Mouse (Mus musculus): Measurements from ENCODE around the gene Scml4. TPM values are rescaled to one million over a fixed set of nuclear protein-coding genes. Genes with fewer than 3 reads are reported as not detected.

Gene Scml4
- polyA plus RNA-seq, 1 experiment from 2014 or later: 18.2 TPM

DNA sequence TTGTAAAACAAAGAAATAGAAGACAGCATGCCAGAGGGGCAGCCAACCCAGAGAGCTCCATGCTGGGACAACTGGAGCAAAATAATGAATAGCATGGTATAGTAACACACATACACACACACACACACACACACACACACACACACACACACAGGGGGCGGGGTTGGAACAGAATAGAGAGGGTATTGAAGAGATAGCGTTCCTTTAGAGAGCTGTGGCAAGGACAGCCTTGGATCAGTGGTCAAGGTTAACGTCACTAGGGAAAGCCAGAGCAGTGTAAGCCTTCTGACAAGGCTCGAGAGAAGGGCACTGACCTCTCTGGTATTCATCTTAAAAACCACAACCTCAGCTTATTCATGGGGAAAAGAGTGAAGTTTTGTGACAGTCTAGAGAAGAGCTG, 124.7 kb downstream of the Scml4 start:
- no peak overlapping the region for H3K4me2 ChIP-seq (ENCODE audit: low read length)
- no peaks in the 10 kb centered on the region for H3K4me1 ChIP-seq (ENCODE audit: control insufficient read depth, insufficient read depth, low read length)
- no peaks in the 10 kb centered on the region for H3K9me3 ChIP-seq (ENCODE audit: control insufficient read depth, low read length)
- H3K27me3 ChIP-seq (ENCODE audit: control insufficient read depth, insufficient read depth, low read length): no peaks in the 10 kb centered on the region
- no peaks in the 10 kb centered on the region for H3K36me3 ChIP-seq (ENCODE audit: control insufficient read depth, insufficient read depth, low read length)
- no peak overlapping the region for H3K27ac ChIP-seq (replicated peaks; ENCODE audit: low read depth, low read length)
- no peak overlapping the region for H3K4me3 ChIP-seq (replicated peaks; ENCODE audit: low read depth, low read length)
- DNase-seq (no peak), ATAC-seq (ENCODE audit: low FRiP score, low TSS enrichment) (no peak)
- 61% methylated on average over 4 of the region's 4 CpGs for WGBS
- no peak overlapping the region for H3K9ac ChIP-seq (replicated peaks; ENCODE audit: low read length)

DNA sequence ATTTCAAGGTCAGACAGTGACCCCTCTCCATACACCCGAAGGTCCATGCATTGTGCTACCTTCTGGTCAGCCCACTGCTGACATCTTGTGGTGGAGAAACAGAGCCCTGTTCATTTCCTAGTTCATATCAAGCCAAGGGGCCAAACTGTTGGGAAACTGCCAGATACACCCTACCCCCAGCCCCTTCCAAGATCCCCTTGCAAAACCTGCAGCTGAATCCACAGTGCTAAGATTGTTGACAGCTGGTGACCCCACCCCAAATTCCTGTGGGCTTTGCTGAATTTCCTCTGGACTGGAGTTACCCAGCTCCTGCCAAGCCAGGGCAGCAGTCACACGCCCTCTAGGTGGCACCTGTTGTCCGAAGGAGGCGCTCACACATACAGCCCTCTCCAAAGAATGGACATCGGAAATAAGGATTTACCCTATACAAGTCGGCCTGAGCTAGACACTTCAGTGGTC, 127.5 kb downstream of the Scml4 start:
- Histone ChIP-seq H3K9ac (replicated peaks; ENCODE audit: low read length) (no peak overlapping the region), H3K4me3 (replicated peaks; ENCODE audit: low read depth, low read length) (no peak overlapping the region), H3K4me2 (ENCODE audit: low read length) (no peak overlapping the region), H3K36me3 (ENCODE audit: control insufficient read depth, insufficient read depth, low read length) (no peaks in the 10 kb centered on the region), H3K9me3 (ENCODE audit: control insufficient read depth, low read length) (no peaks in the 10 kb centered on the region), H3K4me1 (ENCODE audit: control insufficient read depth, insufficient read depth, low read length) (0 out of 2 replicates have a peak, but pooled peaks cover 3% of the 10 kb centered on the region), H3K27ac (replicated peaks; ENCODE audit: low read depth, low read length) (no peak overlapping the region), H3K27me3 (ENCODE audit: control insufficient read depth, insufficient read depth, low read length) (no peaks in the 10 kb centered on the region)
- 16% methylated on average over 6 of the region's 6 CpGs for WGBS
- peak; percentile 80 for DNase-seq
- ATAC-seq (ENCODE audit: low FRiP score, low TSS enrichment): peak; percentile 66; the same call in 1 of the 2 replicates

DNA sequence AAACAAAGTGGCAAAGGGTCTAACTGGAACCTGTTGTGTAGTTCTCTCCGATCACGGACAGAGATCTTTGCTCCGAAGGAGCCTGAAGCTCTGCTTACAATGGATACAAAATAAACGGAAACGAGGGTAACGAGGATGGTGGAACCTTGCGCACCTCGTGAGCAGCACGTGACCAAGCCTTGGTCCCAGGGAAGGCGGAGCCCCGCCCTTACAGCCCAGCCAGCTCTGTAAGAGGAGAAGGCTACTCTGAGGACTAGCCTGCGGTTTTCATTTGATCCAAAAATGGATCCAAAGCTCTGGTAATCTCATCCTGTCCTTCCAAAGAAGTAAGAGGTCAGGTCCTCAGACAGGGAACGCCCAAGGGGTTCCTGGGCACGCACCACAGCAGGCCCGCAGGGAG, 128.5 kb downstream of the Scml4 start:
- H3K27ac ChIP-seq (replicated peaks; ENCODE audit: low read depth, low read length): no peak overlapping the region
- no peaks in the 10 kb centered on the region for H3K36me3 ChIP-seq (ENCODE audit: control insufficient read depth, insufficient read depth, low read length)
- WGBS: 65% methylated on average over 15 of the region's 15 CpGs
- H3K9ac ChIP-seq (replicated peaks; ENCODE audit: low read length): no peak overlapping the region
- DNase-seq (no peak), ATAC-seq (ENCODE audit: low FRiP score, low TSS enrichment) (no peak)
- H3K9me3 ChIP-seq (ENCODE audit: control insufficient read depth, low read length): no peaks in the 10 kb centered on the region
- no peaks in the 10 kb centered on the region for H3K27me3 ChIP-seq (ENCODE audit: control insufficient read depth, insufficient read depth, low read length)
- H3K4me3 ChIP-seq (replicated peaks; ENCODE audit: low read depth, low read length): no peak overlapping the region
- no peak overlapping the region for H3K4me2 ChIP-seq (ENCODE audit: low read length)
- 0 out of 2 replicates have a peak, but pooled peaks cover 3% of the 10 kb centered on the region for H3K4me1 ChIP-seq (ENCODE audit: control insufficient read depth, insufficient read depth, low read length)

DNA sequence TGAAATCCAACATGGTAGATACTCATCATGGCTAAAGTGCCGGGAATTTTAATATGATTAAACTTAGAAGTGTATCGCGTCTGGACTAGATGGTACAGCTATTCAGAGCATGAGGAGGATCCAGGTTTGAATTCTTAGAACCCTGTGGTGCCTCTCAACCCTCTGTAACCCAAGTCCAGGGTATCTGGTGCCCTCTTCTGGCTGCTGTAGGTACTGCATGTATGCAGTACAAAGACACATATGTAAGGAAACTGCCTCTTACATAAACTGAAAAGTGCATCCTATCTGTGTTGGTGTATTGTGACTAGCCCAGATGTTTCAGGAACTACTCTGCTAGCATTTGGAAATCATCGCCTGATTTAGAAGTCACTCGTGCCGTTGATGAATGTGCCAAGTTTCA, 129.7 kb downstream of the Scml4 start:
- H3K27ac ChIP-seq (replicated peaks; ENCODE audit: low read depth, low read length): no peak overlapping the region
- H3K36me3 ChIP-seq (ENCODE audit: control insufficient read depth, insufficient read depth, low read length): no peaks in the 10 kb centered on the region
- no peak overlapping the region for H3K4me3 ChIP-seq (replicated peaks; ENCODE audit: low read depth, low read length)
- WGBS: 36% methylated on average over 6 of the region's 6 CpGs
- H3K27me3 ChIP-seq (ENCODE audit: control insufficient read depth, insufficient read depth, low read length): no peaks in the 10 kb centered on the region
- DNase-seq (peak; percentile 83), ATAC-seq (ENCODE audit: low FRiP score, low TSS enrichment) (no peak)
- no peaks in the 10 kb centered on the region for H3K9me3 ChIP-seq (ENCODE audit: control insufficient read depth, low read length)
- H3K4me2 ChIP-seq (ENCODE audit: low read length): no peak overlapping the region
- peaks cover 12% of the 10 kb centered on the region for H3K4me1 ChIP-seq (ENCODE audit: control insufficient read depth, insufficient read depth, low read length)
- H3K9ac ChIP-seq (replicated peaks; ENCODE audit: low read length): no peak overlapping the region

DNA sequence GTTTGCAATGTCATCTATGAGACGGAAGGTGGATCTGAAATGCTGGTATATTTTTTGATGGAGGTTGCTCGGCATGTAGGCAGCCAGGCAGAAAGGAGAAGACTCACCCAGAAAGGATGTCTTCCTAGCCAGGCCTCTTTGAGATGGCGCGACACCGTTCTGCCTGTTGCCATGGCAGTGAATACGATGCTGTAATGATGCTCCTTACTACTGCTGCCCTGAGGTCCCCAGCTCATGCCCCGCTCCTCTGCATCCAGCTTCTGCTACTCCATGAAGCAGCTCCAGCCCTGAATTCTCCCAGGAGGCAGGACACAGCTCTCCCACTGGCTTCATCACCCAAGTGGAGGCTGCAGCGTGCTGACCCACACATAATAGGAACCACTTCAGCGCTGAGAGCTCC, 130.8 kb downstream of the Scml4 start:
- no peak overlapping the region for H3K4me3 ChIP-seq (replicated peaks; ENCODE audit: low read depth, low read length)
- H3K9ac ChIP-seq (replicated peaks; ENCODE audit: low read length): no peak overlapping the region
- no peak overlapping the region for H3K4me2 ChIP-seq (ENCODE audit: low read length)
- ATAC-seq (ENCODE audit: low FRiP score, low TSS enrichment): 0 out of 2 replicates have a peak, but pooled peaks have one; percentile 21
- H3K27ac ChIP-seq (replicated peaks; ENCODE audit: low read depth, low read length): no peak overlapping the region
- 51% methylated on average over 9 of the region's 9 CpGs for WGBS
- no peaks in the 10 kb centered on the region for H3K36me3 ChIP-seq (ENCODE audit: control insufficient read depth, insufficient read depth, low read length)
- peak; percentile 54 for DNase-seq
- no peaks in the 10 kb centered on the region for H3K9me3 ChIP-seq (ENCODE audit: control insufficient read depth, low read length)
- H3K27me3 ChIP-seq (ENCODE audit: control insufficient read depth, insufficient read depth, low read length): no peaks in the 10 kb centered on the region
- peaks cover 12% of the 10 kb centered on the region for H3K4me1 ChIP-seq (ENCODE audit: control insufficient read depth, insufficient read depth, low read length)

DNA sequence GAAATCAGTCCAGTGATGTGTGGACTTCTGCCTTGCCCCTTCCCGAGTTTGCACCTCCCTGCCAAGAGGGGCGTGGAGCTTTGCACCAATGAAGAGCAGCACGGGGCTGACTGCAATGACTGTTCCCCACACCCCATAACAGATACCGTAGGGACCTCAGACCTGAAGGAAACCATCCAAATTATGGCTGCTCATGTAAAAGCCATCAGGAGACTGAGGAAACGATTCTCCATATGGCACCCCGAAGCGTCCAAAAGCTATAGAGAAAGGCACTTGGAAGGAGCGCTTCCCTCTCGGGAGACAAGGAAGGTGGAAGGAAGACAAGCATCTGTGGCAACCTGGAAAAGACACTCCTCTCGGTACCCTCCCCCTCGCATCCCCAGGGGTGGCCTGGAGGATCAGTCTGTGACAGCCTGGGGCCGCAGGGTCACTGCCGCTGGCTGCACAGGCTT, 134.2 kb downstream of the Scml4 start:
- no peak for ATAC-seq (ENCODE audit: low FRiP score, low TSS enrichment)
- peak overlapping the region; percentile 15; the same call in 1 of the 2 replicates for H3K4me2 ChIP-seq (ENCODE audit: low read length)
- no peak overlapping the region for H3K4me3 ChIP-seq (replicated peaks; ENCODE audit: low read depth, low read length)
- H3K9ac ChIP-seq (replicated peaks; ENCODE audit: low read length): no peak overlapping the region
- H3K4me1 ChIP-seq (ENCODE audit: control insufficient read depth, insufficient read depth, low read length): peaks cover 12% of the 10 kb centered on the region
- H3K9me3 ChIP-seq (ENCODE audit: control insufficient read depth, low read length): no peaks in the 10 kb centered on the region
- DNase-seq: no peak
- 26% methylated on average over 13 of the region's 13 CpGs for WGBS
- H3K27ac ChIP-seq (replicated peaks; ENCODE audit: low read depth, low read length): no peak overlapping the region
- H3K36me3 ChIP-seq (ENCODE audit: control insufficient read depth, insufficient read depth, low read length): no peaks in the 10 kb centered on the region
- H3K27me3 ChIP-seq (ENCODE audit: control insufficient read depth, insufficient read depth, low read length): no peaks in the 10 kb centered on the region

DNA sequence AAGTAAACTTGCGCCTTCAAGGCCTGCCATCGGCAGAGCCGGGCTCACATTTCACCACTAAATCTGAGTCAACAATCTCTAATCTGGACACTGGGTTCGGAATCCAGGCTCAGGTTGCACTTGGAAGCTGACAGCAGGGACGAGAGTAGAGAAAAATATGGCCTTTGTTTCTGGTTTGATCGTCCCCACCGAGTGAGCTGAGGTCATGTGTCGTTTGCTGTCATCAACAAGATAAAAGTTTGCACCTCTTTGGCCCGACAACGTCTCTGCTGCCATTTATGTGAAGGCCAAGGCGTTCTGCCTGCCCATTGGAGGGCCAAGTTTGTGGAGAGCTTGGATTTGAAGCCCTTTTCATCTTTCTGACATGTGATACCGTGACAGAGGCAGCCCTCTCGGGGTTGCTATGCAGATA, 135.3 kb downstream of the Scml4 start:
- Histone ChIP-seq H3K4me1 (ENCODE audit: control insufficient read depth, insufficient read depth, low read length) (peaks cover 12% of the 10 kb centered on the region), H3K4me3 (replicated peaks; ENCODE audit: low read depth, low read length) (no peak overlapping the region), H3K4me2 (ENCODE audit: low read length) (no peak overlapping the region), H3K27ac (replicated peaks; ENCODE audit: low read depth, low read length) (no peak overlapping the region), H3K9ac (replicated peaks; ENCODE audit: low read length) (no peak overlapping the region), H3K9me3 (ENCODE audit: control insufficient read depth, low read length) (no peaks in the 10 kb centered on the region), H3K36me3 (ENCODE audit: control insufficient read depth, insufficient read depth, low read length) (no peaks in the 10 kb centered on the region), H3K27me3 (ENCODE audit: control insufficient read depth, insufficient read depth, low read length) (no peaks in the 10 kb centered on the region)
- no peak for DNase-seq
- no peak for ATAC-seq (ENCODE audit: low FRiP score, low TSS enrichment)
- 54% methylated on average over 13 of the region's 13 CpGs for WGBS

DNA sequence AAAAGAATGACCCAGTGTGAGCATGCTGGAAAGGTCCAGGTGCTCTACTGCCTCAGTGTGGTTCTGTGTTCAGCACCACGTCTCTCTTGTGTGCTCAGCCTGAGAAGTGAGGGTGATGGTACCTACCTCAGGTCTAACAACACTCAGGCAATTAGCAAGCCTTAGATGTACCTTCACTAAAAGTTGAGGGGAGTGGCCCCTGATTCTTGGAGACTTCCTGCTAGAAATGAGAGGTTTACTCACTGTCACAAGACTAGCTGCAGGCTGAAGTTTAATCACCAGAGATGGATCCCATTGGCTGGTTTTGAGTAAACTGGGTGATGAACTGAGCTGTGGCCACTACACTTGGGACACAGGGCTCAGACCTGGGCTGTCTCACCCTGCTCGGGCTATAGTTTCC, 137.1 kb downstream of the Scml4 start:
- peaks cover 9% of the 10 kb centered on the region for H3K4me1 ChIP-seq (ENCODE audit: control insufficient read depth, insufficient read depth, low read length)
- DNase-seq: no peak
- H3K9me3 ChIP-seq (ENCODE audit: control insufficient read depth, low read length): no peaks in the 10 kb centered on the region
- no peak overlapping the region for H3K4me2 ChIP-seq (ENCODE audit: low read length)
- WGBS: 92% methylated on average over 2 of the region's 2 CpGs
- no peak overlapping the region for H3K27ac ChIP-seq (replicated peaks; ENCODE audit: low read depth, low read length)
- ATAC-seq (ENCODE audit: low FRiP score, low TSS enrichment): no peak
- no peaks in the 10 kb centered on the region for H3K36me3 ChIP-seq (ENCODE audit: control insufficient read depth, insufficient read depth, low read length)
- no peaks in the 10 kb centered on the region for H3K27me3 ChIP-seq (ENCODE audit: control insufficient read depth, insufficient read depth, low read length)
- H3K9ac ChIP-seq (replicated peaks; ENCODE audit: low read length): no peak overlapping the region
- no peak overlapping the region for H3K4me3 ChIP-seq (replicated peaks; ENCODE audit: low read depth, low read length)

DNA sequence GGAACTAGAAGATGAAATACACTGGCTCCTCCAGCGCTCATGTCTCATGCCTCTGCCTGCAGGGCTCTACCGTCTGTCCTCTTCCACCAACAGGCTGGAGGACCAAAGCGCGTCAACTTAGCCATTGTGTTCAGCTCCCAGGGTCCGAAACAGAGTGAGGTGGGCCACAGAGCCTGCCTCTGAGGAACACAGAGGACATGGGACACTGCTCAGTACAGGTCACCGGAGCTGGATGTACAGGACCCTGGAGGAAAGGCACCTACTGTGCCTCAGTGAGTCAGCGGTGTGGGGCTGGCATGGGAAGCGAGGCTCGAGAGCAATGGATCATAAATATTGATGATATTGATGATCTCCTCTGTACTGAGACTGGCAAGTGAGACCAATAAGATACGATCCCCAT, 139.2 kb downstream of the Scml4 start:
- DNase-seq (no peak), ATAC-seq (ENCODE audit: low FRiP score, low TSS enrichment) (no peak)
- no peak overlapping the region for H3K27ac ChIP-seq (replicated peaks; ENCODE audit: low read depth, low read length)
- no peak overlapping the region for H3K9ac ChIP-seq (replicated peaks; ENCODE audit: low read length)
- H3K4me1 ChIP-seq (ENCODE audit: control insufficient read depth, insufficient read depth, low read length): peaks cover 10% of the 10 kb centered on the region
- H3K36me3 ChIP-seq (ENCODE audit: control insufficient read depth, insufficient read depth, low read length): 0 out of 2 replicates have a peak, but pooled peaks cover 6% of the 10 kb centered on the region
- WGBS: 90% methylated on average over 10 of the region's 10 CpGs
- H3K27me3 ChIP-seq (ENCODE audit: control insufficient read depth, insufficient read depth, low read length): no peaks in the 10 kb centered on the region
- no peaks in the 10 kb centered on the region for H3K9me3 ChIP-seq (ENCODE audit: control insufficient read depth, low read length)
- no peak overlapping the region for H3K4me2 ChIP-seq (ENCODE audit: low read length)
- H3K4me3 ChIP-seq (replicated peaks; ENCODE audit: low read depth, low read length): no peak overlapping the region

Data from midbrain, embryonic 14.5 days (tissue).